Mouse (Mus musculus) heart, embryonic 11.5 days (tissue): ENCODE data around the gene Pin1. TPM values are rescaled to one million over a fixed set of nuclear protein-coding genes. Genes with fewer than 3 reads are reported as not detected.

Experiments used
- ATAC-seq: fragments of 200-750 bp; cut with Nextera tagmentation; replicated peaks from 2 replicates; pipeline ENCODE4 v1.8.0; 2017; ENCODE audit warnings: moderate library complexity; ENCODE audit not compliant: insufficient number of reproducible peaks, low FRiP score, low TSS enrichment
- H3K27ac ChIP-seq: fragments of 300-500 bp; sonication (generic); 2 replicates; pipeline ENCODE4 v1.5.1; 2014; ENCODE audit warnings: mild to moderate bottlenecking, low read depth, low read length
- H3K27me3 ChIP-seq: fragments of 300-500 bp; sonication (generic); 2 replicates; pipeline ENCODE4 v1.6.1; 2014; ENCODE audit warnings: mild to moderate bottlenecking, low read length, mixed read lengths; ENCODE audit not compliant: control insufficient read depth, insufficient read depth
- H3K36me3 ChIP-seq: fragments of 300-500 bp; sonication (generic); 2 replicates; pipeline ENCODE4 v1.6.1; 2014; ENCODE audit warnings: mild to moderate bottlenecking, low read length, moderate library complexity, mixed read lengths; ENCODE audit not compliant: control insufficient read depth, insufficient read depth
- H3K4me1 ChIP-seq: fragments of 300-500 bp; sonication (generic); 2 replicates; pipeline ENCODE4 v1.6.1; 2014; ENCODE audit warnings: low read length; ENCODE audit not compliant: control insufficient read depth, insufficient read depth
- H3K4me2 ChIP-seq: fragments of 300-500 bp; sonication (generic); 2 replicates; pipeline ENCODE4 v1.6.1; 2014; ENCODE audit warnings: mild to moderate bottlenecking, moderate library complexity
- H3K4me3 ChIP-seq: fragments of 300-500 bp; sonication (generic); 2 replicates; pipeline ENCODE4 v1.5.1; 2014; ENCODE audit warnings: low read depth, low read length
- H3K9ac ChIP-seq: fragments of 300-500 bp; sonication (generic); 2 replicates; pipeline ENCODE4 v1.6.1; 2014; ENCODE audit warnings: mild to moderate bottlenecking, low read depth, low read length, moderate library complexity
- H3K9me3 ChIP-seq: fragments of 300-500 bp; sonication (generic); replicated peaks from 2 replicates; pipeline ENCODE4 v1.6.1; 2016; ENCODE audit warnings: low read length; ENCODE audit not compliant: control insufficient read depth
- whole genome bisulfite sequencing: fragments of 180-500 bp; shearing (Covaris S2); extraction: QIAGEN DNeasy Blood & Tissue Kit; methylation state at CpG from one replicate; pipeline ENCODE4 v1.1.7; 2014; ENCODE audit not compliant: insufficient replicate concordance; 5-methylcytosine and 5-hydroxymethylcytosine counted together
- polyA plus RNA-seq: library from polyadenylated mRNA; unstranded; fragments of >200 nt; fragmentation: Nextera tagmentation; extraction: Ambion mirVana; gene quantifications from 2 replicates; pipeline ENCODE4 v1.2.1, GENCODE M21; 2014

Pin1 gene
- polyA plus RNA-seq, 1 experiment from 2014 or later = 53.1 TPM

- Histone ChIP-seq H3K4me1 (no peaks in the 10 kb centered on the region), H3K27ac (no peak overlapping the region), H3K4me3 (no peak overlapping the region), H3K9me3 (no peaks in the 10 kb centered on the region), H3K9ac (no peak overlapping the region), H3K27me3 (no peaks in the 10 kb centered on the region), H3K4me2 (no peak overlapping the region), H3K36me3 (no peaks in the 10 kb centered on the region)
- 61% methylated on average over 7 of the region's 7 CpGs for WGBS
- no peak for ATAC-seq
Measured at GRCm38 (mm10) chr9:20715332-20715731, 63.4 kb downstream of the Pin1 start.

Other genes starting within 250 kb of the Pin1 start
- 14.1 and 16.4 TPM in 2 replicates for gene Zfp26, start 191.9 kb upstream of the Pin1 start, polyA plus RNA-seq
- 16.4 and 17.1 TPM in 2 replicates for gene Zfp426, start 159.3 kb upstream of the Pin1 start, polyA plus RNA-seq
- 50.7 and 56.7 TPM in 2 replicates for gene Zfp266, start 130.7 kb upstream of the Pin1 start, polyA plus RNA-seq
- 9.0 and 9.8 TPM in 2 replicates for gene Zfp846, start 70.8 kb upstream of the Pin1 start, polyA plus RNA-seq
- 330 and 338 TPM in 2 replicates for gene Ubl5, start 9.2 kb upstream of the Pin1 start, polyA plus RNA-seq
- gene Fbxl12, start 7.3 kb upstream of the Pin1 start, polyA plus RNA-seq = 12.5 and 13.5 TPM in 2 replicates
- gene Olfm2, start 94.3 kb downstream of the Pin1 start, polyA plus RNA-seq = 1.4 and 2.3 TPM in 2 replicates
- gene Col5a3, start 163.0 kb downstream of the Pin1 start, polyA plus RNA-seq = 0.04 TPM in 1 of 2 replicates, not detected in the other
- gene Rdh8, start 166.4 kb downstream of the Pin1 start, polyA plus RNA-seq = not detected in 2 replicates
- gene A230050P20Rik, start 216.5 kb downstream of the Pin1 start, polyA plus RNA-seq = 2.1 TPM in 2 replicates
- 2.1 and 2.9 TPM in 2 replicates for gene Angptl6, start 227.6 kb downstream of the Pin1 start, polyA plus RNA-seq
- gene Ppan, start 236.1 kb downstream of the Pin1 start, polyA plus RNA-seq = 43.6 and 46.2 TPM in 2 replicates
- gene Eif3g, start 246.5 kb downstream of the Pin1 start, polyA plus RNA-seq = 276 and 286 TPM in 2 replicates